Mouse (Mus musculus): Measurements from ENCODE around the gene Mypn.

Mypn gene

GRCm38 (mm10) chr10:63199008-63199407 lies 4.7 kb downstream of the Mypn start:
- DNase-seq (ENCODE audit: low spot score): no peak

GRCm38 (mm10) chr10:63192736-63193135 lies 11.0 kb downstream of the Mypn start:
- no peak for DNase-seq (ENCODE audit: low spot score)

GRCm38 (mm10) chr10:63192276-63192675 lies 11.5 kb downstream of the Mypn start:
- no peak for DNase-seq (ENCODE audit: low spot score)

DNA sequence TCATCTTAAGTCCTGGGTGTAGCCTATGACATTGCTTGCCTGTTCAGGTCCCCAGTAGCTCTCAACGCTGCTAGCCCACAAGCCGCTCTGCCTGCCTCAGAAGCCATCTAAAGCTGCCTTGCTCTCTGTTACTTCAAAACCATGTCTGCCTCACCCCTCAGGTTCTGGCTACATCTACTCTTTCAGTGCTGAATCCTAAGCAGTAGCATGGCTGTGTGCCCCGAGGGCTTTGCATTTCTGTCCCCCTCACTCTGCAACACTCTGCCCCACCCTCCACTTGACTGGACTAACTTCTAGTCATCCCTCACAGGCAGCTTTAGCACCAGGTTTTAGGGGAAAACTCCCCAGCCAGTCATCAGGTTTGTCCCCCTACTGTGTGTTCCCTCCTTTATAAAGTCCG lies 19.3 kb downstream of the Mypn start:
- no peak for DNase-seq (ENCODE audit: low spot score)

DNA sequence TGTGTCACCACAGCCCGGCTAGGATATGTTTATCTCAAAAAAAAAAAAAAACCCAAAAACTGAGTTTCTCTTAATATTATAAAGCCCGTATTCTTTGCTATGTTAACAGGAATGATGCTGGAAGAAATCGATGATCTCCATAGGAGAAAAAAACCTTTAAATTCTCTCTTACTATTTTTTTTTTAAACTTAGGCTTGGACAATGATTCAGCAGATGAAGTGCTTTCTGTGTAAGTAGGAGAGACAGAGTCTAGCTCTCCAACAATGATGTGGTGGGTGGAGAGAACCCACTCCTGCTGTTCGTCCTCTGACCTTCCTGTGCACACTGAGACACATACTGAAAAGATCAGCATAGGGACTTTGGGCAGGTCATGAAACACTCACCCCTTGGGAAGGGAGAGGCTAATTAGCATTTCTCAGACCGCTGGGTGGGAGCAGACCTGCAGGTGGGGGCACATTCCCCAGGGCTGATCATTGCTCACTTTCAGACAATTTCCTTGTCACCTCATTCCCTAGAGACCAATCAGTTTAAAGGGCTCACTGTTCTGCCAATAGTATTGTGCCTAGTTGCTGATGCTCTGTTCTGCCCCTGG lies 21.5 kb downstream of the Mypn start:
- DNase-seq (ENCODE audit: low spot score): no peak

GRCm38 (mm10) chr10:63181166-63181565 lies 22.6 kb downstream of the Mypn start:
- DNase-seq (ENCODE audit: low spot score): no peak

DNA sequence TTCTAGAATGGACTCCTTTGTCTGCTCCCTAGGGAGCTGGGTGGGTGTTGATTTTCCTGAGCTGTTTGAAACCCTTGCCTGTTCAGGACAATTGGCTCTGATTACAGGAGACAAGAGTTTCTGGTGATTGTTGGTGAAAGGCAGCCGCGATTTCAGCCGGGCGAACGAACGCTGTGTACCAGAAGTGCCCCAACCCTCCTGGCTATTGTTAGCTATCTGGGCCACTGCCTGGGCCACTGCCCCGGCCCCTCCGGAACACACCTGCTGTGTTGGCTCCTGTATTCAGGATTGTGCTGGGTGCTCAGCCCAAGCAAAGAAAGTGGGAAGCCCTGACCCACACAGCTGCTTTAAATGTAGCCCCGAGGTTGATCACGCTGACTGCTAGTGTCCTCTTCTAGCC lies 24.2 kb downstream of the Mypn start:
- no peak for DNase-seq (ENCODE audit: low spot score)

DNA sequence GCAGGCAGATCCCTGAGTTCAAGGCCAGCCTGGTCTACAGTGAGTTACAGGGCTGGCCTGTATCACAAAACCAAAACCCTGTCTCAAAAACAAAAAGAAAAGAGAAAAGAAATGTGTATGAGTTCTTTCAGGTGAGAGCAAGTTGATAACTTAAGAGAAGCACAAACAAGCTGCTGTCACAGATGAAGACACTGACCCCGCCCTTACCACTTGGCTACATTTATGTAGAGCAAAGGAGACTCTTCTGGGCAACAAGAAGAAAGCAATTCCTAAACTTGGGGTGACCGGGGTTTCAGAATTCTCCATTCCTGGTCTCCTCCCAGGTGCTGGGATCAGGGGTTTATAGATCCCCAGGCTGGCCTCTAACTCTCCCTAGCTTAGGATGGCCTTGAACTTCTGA lies 25.4 kb downstream of the Mypn start:
- no peak for DNase-seq (ENCODE audit: low spot score)

GRCm38 (mm10) chr10:63177286-63178140 lies 26.2 kb downstream of the Mypn start:
- no peak for DNase-seq (ENCODE audit: low spot score)

- no peak for DNase-seq (ENCODE audit: low spot score)
Measured at GRCm38 (mm10) chr10:63176471-63176931, 27.3 kb downstream of the Mypn start.

- DNase-seq (ENCODE audit: low spot score): no peak
Measured at GRCm38 (mm10) chr10:63172089-63172488, 31.7 kb downstream of the Mypn start.

GRCm38 (mm10) chr10:63169503-63169902 lies 34.2 kb downstream of the Mypn start:
- DNase-seq (ENCODE audit: low spot score): no peak

- no peak for DNase-seq (ENCODE audit: low spot score)
Measured at GRCm38 (mm10) chr10:63168124-63168523, 35.6 kb downstream of the Mypn start.

GRCm38 (mm10) chr10:63167241-63167995 lies 36.3 kb downstream of the Mypn start:
- no peak for DNase-seq (ENCODE audit: low spot score)

DNA sequence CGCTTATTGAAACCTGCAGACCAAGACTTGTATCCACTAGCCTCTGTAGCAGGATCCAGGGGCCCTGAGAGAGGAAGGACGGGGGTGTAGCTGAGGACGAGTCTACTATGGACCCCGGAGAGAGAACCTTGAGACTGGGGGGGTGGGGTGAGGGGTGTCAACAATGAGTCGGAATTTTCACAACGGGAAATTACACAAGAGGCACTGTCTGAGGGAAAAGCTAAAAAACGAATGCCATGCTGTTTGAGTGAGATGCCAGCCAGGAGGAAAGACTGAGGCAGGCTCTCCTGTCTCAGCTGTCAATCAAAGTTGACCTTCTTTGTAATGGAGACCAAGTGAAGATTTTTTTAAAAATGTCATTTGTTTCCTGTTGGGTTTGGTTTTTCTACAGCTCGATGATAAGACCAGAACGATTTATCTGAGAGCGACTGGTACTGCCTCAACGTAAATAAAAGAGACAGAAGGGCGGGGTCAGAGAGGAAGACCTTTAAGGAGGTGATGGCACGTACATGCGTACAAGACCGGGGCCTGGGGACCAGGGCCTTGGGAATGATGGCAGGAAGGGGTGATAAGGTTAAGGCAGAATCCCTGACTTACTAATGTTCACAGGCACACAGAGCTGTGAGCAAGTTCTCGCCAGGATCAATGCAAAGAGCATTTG lies 37.9 kb downstream of the Mypn start:
- DNase-seq (ENCODE audit: low spot score): no peak

GRCm38 (mm10) chr10:63161240-63161639 lies 42.5 kb downstream of the Mypn start:
- DNase-seq (ENCODE audit: low spot score): no peak

DNA sequence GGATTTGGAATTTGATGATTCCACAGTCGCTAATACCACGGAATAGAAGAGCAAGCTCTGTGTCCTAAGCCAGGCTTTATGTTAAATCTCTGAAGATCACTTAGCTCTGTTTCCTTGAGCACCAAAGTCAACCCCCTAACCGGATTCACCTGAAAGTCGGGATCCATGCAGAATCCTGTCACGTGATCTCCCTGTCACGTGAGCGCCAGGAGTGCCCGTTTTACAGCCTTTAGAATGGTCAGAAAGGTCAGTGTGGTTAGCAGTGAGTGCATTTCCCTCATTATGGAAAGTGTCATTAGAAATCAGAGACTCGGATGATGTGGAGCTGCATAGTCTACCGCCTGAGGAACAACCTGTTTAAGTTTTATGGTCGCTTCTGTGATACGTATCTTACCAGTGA lies 43.1 kb downstream of the Mypn start:
- no peak for DNase-seq (ENCODE audit: low spot score)

- no peak for DNase-seq (ENCODE audit: low spot score)
Measured at GRCm38 (mm10) chr10:63158191-63158590, 45.6 kb downstream of the Mypn start.

DNA sequence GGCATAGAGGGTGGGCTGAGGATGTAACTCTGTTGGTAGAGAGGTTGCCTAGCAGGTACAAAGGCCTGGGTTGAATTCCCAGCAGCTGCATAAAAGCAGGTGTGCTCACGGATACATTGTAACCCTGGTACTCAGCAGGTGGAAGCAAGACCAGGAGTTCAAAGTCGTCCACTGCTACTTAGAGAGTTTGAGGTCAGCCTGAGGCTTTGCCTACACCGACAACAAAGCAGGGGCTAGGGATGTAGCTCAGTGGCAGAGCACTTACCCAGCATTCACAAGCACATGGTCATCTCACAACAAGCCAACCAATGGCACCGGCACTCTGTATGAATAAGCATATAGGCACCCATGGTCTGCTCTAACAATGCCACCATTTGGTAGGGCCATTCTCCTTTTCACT lies 46.3 kb downstream of the Mypn start:
- DNase-seq (ENCODE audit: low spot score): no peak

- no peak for DNase-seq (ENCODE audit: low spot score)
Measured at GRCm38 (mm10) chr10:63156919-63157318, 46.8 kb downstream of the Mypn start.

- no peak for DNase-seq (ENCODE audit: low spot score)
Measured at GRCm38 (mm10) chr10:63156351-63156750, 47.4 kb downstream of the Mypn start.

- no peak for DNase-seq (ENCODE audit: low spot score)
Measured at GRCm38 (mm10) chr10:63155668-63156350, 47.9 kb downstream of the Mypn start.

Measured in urinary bladder, postnatal 10 days (tissue).